Mouse (Mus musculus) cortical plate, adult 2 months (tissue): ENCODE measurements at regions not wholly inside any gene's neighbourhood (a gene's known extent, or its start where the extent isn't known, plus 50 kb on each side); places are given as distances from the start of the nearest gene placed in this dataset.

Experiments
- H3K27ac ChIP-seq: fragments of 200-500 bp; 2 replicates; pipeline ENCODE4 v1.5.1; 2012; ENCODE audit warnings: low read length, control low read depth, inconsistent platforms; ENCODE audit not compliant: insufficient read depth
- H3K4me1 ChIP-seq: fragments of 200-500 bp; 2 replicates; pipeline ENCODE4 v1.6.1; 2011; ENCODE audit warnings: low read length; ENCODE audit not compliant: control insufficient read depth, insufficient read depth
- H3K4me3 ChIP-seq: fragments of 200-500 bp; 2 replicates; pipeline ENCODE4 v1.5.1; 2011; ENCODE audit warnings: mild to moderate bottlenecking, low read length, control low read depth; ENCODE audit not compliant: insufficient read depth
- CTCF ChIP-seq: fragments of 200-500 bp; IDR thresholded peaks from 2 replicates; pipeline ENCODE4 v1.5.1; 2011; ENCODE audit warnings: mild to moderate bottlenecking, control low read depth, low read length; ENCODE audit not compliant: insufficient read depth; ENCODE audit errors: extremely low read depth
- POLR2A ChIP-seq: fragments of 200-500 bp; IDR thresholded peaks from 2 replicates; pipeline ENCODE4 v1.6.1; 2011; ENCODE audit warnings: mild to moderate bottlenecking, low read length, control low read depth; ENCODE audit not compliant: insufficient read depth; ENCODE audit errors: extremely low read depth

DNA sequence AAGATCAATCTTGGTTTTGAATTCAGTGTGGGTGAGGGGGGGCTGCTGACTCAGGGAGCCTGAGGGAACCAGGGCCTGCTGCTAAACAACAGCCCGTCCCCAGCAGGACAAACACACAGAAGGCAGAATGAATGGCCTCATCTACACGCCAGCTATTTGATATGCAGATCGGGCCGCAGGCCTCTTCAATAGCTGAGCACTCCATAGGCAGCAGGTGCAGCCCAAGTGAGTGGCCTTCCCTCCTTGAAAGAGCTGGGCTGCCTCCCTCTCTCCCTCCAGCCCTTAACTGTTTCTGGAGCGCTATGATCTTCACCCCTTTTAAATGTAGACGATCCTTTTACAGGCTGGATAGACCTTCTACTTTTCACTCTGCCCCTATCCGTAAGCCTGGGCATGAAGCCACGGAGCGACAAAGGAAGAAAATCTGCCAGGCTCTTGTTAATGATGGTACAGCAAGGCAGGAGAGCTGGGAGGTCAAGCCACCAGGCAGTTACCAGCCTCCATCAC is 277.3 kb downstream of the Sox11 start:
- no peak overlapping the region for H3K4me3 ChIP-seq
- H3K27ac ChIP-seq = no peak overlapping the region
- H3K4me1 ChIP-seq = peaks cover 5% of the 10 kb centered on the region; the same call in 1 of the 2 replicates
- TF ChIP-seq CTCF = no peak

DNA sequence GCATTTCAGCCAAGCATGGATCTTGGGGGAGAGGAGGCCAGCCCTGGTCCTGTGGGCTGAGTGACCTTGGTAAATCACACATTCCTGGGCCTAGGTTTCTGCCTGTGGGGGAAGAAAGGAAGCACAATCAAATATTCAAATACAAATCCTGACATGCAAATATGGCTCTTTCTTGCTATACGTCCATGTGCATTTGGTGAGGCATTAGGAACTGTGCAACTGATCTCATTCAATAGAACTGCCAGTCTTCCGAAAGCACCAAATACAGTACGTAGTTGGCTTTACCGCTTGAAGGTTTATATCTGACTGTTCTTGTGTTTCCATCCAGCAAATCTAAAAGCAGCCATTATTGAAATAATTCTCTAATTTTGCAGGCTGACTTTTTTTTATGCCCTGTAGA is 278.9 kb downstream of the Sox11 start:
- TF ChIP-seq CTCF (no peak), POLR2A (no peak)
- H3K4me1 ChIP-seq = peaks cover 5% of the 10 kb centered on the region; the same call in 1 of the 2 replicates
- H3K4me3 ChIP-seq = no peak overlapping the region
- no peak overlapping the region for H3K27ac ChIP-seq

DNA sequence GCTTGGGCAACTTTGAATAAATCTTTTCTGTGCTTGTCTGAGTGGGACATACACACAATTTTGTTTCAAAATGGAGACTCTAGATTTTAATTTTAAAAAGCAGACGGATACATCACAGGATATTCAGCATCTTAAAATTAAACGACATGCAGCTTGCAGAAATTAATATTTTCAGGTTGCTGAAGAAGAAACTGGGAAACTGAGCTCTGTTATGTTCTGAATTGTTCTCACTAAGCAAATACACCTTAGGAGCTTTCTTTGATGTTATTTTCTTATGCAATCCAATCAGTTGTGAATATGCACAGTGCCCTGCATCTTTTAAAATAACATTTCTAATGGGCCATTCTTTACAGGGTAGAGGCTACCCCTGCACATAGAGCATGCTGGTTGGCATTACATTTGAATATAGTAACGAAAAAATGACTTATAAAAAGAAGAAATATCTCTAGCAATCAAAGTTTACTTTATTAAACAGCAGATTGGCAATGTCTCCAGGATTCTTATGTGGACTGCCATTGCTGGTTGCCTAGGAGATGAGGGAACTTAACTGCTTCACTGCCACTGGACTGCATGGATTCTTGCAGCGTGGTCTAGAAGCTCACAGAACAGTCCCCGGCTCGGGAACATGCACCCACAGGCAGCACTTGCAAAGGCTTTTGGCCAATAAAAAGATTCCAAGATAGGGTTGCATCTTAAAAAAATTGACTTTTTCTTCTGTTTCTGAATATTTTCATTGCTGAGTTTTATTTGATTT is 279.7 kb downstream of the Sox11 start:
- no peak overlapping the region for H3K27ac ChIP-seq
- peaks cover 5% of the 10 kb centered on the region; the same call in 1 of the 2 replicates for H3K4me1 ChIP-seq
- no peak for TF ChIP-seq CTCF
- no peak for TF ChIP-seq POLR2A
- no peak overlapping the region for H3K4me3 ChIP-seq

DNA sequence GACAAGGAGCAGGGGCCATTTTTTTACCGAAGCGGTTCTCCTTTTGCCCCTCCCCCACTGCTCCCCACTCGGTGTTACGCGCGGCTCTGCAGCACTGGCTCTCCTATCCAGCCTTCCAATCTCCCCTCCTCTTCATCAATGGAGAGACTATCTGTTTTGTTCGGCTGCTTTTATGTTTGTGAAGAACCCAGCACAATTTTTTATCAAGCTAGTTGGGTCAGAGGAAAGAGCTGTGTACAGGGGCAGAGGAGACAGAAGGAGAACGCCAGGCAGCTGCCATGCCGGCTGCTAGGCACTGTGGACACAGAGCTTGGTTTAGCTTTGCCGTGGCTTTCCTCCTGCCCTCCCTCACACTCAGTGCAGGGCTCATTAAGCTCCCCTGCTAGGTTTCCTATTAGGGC is 280.3 kb downstream of the Sox11 start:
- Histone ChIP-seq H3K27ac (peak overlapping the region; percentile 76; the same call in 1 of the 2 replicates), H3K4me1 (peaks cover 6% of the 10 kb centered on the region; the same call in 1 of the 2 replicates), H3K4me3 (peak overlapping the region; percentile 28)
- TF ChIP-seq CTCF (no peak), POLR2A (0 out of 2 replicates have a peak, but pooled peaks have one; percentile 41)

DNA sequence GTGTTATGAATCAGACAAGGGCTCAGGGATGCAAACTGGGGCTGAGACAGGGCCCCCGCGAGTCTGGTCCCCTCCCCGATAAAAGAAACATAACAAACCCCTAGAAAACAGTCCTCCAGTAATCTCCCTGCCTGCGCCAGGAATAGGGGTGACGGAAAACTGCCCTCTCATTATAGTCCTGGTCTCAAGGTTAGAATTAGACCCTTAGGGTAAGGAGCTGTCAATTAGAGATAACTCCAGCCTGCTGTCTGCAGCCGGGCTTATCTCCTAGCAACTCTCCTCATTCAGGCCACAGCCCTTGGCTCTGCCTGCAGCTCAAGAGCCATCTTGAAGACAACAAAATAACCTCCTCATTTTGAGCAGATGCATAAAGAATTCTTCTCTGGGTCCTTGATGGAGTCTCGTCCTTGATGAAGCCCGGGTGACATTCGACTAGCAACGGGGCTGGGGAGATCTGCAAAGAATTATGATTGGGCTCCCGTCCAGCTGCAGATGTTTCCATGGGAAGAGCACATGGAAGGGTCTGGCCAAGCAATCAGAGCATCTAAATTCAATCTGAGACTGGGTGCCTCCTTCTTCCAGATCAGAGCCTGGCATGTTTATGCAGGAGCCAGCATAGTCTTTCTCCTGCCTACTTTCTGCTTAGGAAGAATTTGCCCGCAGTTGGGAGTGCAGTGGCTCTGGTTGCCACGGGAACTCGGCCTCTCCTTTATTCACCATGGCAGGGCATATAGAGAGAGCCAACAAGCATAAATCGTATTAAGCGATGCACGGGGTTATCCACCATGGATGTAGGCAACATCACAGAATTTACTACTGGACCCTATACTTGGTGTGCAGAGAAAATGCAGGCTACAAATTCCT is 281.2 kb downstream of the Sox11 start:
- Histone ChIP-seq H3K27ac (no peak overlapping the region), H3K4me3 (no peak overlapping the region; the same call in 1 of the 2 replicates), H3K4me1 (peaks cover 6% of the 10 kb centered on the region; the same call in 1 of the 2 replicates)
- TF ChIP-seq CTCF = no peak
- TF ChIP-seq POLR2A = no peak

DNA sequence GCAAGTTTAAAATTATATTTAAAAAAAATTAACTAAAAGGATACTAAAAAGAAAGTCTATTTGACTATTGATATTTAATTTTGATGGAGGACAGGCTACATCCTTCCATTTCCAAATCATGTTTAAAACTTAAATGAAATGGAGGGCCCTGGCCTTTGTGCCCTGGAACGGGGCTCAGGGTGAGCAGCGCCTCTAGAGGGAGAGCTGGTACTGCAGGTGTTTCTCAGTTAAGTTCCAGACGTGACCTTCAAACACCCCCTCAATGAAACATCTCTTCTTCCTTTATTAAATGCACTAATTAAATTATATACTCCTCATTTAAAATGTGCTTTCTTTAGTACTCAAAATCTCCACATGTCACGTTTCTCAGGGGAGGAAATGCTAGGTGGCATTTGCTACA is 282.5 kb downstream of the Sox11 start:
- H3K4me3 ChIP-seq = no peak overlapping the region
- H3K4me1 ChIP-seq = peaks cover 6% of the 10 kb centered on the region; the same call in 1 of the 2 replicates
- TF ChIP-seq CTCF (peak; percentile 38; the same call in 1 of the 2 replicates), POLR2A (no peak)
- H3K27ac ChIP-seq = no peak overlapping the region

DNA sequence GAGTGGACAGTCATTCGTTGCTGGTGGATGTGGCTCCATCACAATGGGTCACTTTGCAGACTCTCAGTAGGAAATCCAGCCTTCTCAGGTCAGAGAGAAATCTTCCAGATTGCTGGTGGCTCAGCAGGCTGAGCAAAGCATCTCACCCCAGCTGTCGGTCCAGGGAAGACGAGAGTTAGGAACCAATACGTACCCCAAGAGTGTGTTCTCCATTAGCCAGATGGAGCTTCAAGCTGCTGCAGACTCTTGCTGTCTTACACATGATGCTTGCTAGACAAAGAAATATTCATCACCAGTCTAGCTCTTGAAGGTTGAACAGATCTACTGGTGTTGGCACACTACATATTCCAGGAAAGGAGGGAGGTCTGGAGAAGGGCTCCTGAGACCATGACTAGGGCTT is 288.0 kb downstream of the Sox11 start:
- no peak overlapping the region for H3K4me3 ChIP-seq
- TF ChIP-seq CTCF (no peak), POLR2A (no peak)
- H3K4me1 ChIP-seq = peaks cover 1% of the 10 kb centered on the region; the same call in 1 of the 2 replicates

DNA sequence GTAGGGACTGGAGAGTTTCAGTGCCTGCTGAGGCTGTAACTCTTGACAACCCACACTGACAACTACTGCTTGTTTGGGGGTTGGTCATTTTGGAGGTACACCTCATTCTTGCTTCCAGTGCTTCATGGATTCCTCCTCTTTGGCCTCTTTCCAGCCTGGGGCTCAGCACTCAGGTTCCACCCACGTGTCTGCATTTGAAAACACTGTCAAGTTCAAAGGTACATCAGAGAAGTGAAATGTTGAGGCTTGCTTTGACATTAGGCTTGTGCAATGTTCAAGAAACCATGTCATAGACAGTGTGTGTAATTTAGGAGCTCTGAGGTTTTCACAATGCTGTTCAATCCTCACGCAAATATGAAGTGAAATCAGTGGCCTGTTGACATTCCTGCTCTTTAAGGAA is 304.5 kb downstream of the Sox11 start:
- Histone ChIP-seq H3K4me3 (no peak overlapping the region), H3K4me1 (no peaks in the 10 kb centered on the region; the same call in 1 of the 2 replicates), H3K27ac (no peak overlapping the region)
- TF ChIP-seq CTCF = no peak

More for the DNA sequence above, 288.0 kb downstream of the Sox11 start:
- no peak overlapping the region for H3K27ac ChIP-seq

DNA sequence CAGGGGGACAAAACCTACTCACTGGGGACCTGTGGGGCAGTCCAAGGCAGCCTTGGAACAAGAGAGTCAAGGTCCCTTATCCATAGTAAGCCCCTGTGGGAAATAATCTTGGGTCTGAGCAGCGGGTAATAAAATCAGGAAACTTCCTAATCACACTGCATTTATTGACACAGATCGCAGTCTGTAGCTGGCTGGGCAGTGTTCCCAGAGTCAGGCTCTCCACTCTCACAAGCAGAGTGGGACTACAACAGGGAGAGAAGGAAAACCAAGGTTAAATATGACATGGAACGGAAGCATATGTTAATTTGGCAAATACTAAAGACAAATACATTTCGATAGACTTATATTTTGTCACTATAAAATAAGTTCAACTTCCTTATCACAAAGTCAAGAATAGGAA is 322.6 kb downstream of the Sox11 start:
- H3K27ac ChIP-seq = no peak overlapping the region
- TF ChIP-seq POLR2A (no peak), CTCF (no peak)

More for the DNA sequence above, 322.6 kb downstream of the Sox11 start:
- H3K4me3 ChIP-seq = no peak overlapping the region
- no peaks in the 10 kb centered on the region for H3K4me1 ChIP-seq
